Mouse (Mus musculus): ENCODE measurements at regions not wholly inside any gene's neighbourhood (a gene's known extent, or its start where the extent isn't known, plus 50 kb on each side); places are given as distances from the start of the nearest gene placed in this dataset.

DNA sequence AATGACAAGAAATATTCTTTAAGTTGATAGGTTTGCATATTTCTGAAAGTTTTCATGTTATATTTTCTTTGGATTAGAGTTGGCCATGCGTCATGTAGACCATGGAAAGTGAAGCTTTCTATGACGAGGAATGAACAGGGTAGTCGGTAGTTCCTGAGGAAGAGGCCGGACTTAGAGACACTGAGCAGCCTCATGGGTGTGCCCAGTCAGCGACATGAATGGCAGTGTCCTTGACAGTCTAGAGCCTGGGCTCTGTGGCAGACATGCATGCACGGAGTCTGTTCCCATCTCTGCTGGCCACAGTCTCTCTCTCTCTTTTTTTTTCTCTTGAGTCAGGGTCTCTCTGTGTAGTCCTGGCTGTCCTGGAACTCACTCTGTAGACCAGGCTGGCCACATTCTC is 1176.9 kb upstream of the A1bg start:
- no peak for DNase-seq (ENCODE audit: low spot score in 2 of 2)

- no peak for DNase-seq (ENCODE audit: low spot score in 2 of 2)
Observed at GRCm38 (mm10) chr15:62098791-62099660, 1176.2 kb upstream of the A1bg start.

- DNase-seq (ENCODE audit: low spot score in 2 of 2), result no peak
Observed at GRCm38 (mm10) chr15:62096778-62097177, 1174.0 kb upstream of the A1bg start.

DNA sequence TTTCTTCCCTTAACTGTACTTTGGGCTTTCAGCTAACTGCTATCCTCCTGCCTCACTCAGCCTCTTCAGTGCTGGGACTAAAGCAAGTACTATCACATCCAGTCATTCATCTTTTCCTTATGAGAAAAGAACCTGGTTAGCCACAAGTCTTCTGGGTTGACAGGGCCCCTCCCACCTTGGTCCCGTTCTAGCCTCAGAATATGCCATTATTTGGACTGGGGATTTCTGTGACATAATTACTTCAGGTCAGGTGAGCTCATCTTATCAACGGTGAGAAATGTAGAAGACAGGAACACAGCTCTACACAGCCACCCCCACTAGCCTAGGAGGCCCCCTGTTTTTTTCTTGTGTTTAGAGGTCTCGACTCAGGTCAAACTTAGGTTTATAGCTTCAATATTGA is 1172.4 kb upstream of the A1bg start:
- DNase-seq (ENCODE audit: low spot score in 2 of 2), result no peak

DNA sequence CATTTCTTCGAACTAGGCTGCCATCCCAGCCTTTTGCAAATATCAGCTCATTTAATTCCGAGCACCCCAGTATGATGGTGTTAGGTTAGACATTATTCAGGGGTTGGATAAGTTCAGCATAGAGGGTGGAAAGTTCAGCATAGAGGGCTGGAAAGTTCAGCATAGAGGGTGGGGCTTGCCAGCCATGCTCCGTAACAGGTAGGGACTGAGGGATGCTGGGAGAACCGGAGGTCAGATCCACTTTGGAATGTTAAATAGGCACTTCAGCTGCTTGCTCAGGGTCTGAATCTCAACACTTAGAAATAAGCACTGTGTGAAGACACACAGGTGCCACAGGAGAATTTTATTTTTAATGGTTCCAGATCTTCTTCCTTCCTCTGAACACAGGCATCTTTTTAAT is 1170.9 kb upstream of the A1bg start:
- DNase-seq (ENCODE audit: low spot score in 2 of 2), result no peak

DNA sequence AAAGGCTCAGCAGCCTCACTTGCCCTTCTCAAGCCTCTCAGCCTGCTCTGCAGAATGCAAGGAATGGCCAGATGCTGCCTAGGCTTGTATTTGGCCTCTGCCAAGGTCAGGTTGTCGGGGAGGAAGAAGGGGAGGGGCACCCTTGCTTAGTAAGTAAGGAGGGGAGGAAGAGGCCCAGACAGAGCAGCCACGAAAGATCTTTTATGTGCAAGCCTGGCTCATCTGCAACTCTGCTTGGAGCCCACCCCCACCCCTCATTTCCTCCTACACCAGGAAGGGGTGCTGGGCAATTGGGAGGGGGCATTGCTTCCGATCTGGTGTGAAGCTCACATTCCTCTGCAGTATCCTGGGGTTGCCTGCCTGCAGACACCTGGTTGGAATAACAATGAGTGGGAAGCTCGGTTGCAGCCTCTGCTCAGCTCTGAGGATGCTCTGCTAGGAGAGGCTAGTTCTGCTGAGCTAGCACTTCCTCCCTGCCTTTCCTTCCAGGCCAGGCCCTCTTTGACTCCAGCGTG is 1169.9 kb upstream of the A1bg start:
- peak; percentile 34 to 46 for DNase-seq (ENCODE audit: low spot score in 2 of 2)

GRCm38 (mm10) chr15:62091746-62092659 is 1169.2 kb upstream of the A1bg start:
- no peak for DNase-seq (ENCODE audit: low spot score in 2 of 2)

GRCm38 (mm10) chr15:62091144-62091543 is 1168.3 kb upstream of the A1bg start:
- no peak for DNase-seq (ENCODE audit: low spot score in 2 of 2)

DNA sequence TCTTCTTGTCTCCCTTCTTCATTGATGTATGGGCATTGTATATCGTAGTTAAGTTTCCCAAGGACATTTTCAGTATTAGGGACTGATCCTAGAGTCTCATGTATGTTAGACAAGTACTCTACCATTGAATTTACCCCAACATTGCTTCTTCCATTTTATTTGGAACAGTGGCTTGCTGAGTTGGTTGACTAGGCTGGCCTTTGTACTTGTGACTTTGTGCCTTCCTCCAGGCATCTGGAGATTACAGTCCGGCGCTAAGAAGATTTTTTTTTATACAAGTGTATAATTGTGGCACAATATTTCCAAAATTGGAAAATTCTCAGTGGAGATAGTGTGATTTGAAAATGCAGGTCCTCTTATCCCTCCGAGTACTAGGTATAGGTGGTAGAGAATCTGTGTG is 1165.5 kb upstream of the A1bg start:
- no peak for DNase-seq (ENCODE audit: low spot score in 2 of 2)

- DNase-seq (ENCODE audit: low spot score in 2 of 2), result no peak
Observed at GRCm38 (mm10) chr15:62087755-62088154, 1164.9 kb upstream of the A1bg start.

DNA sequence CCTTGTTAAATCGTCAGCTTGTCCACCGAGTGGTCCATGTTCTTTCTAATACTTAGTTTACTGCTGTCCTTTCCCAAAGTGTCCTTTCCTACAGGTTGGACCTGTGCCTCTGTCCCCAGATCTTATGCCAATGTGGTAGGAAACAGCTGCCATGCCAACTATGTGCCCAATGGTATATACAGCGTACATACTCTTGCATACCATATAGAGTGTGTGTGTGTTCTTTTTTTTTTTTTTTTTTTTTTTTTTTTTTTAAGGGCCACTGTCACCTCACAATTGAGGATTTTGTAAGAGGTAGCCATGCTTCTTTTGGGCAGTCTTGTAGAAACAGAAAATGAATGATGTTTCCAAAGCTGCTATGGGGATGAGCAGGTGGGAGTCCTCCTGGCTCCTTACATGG is 1163.2 kb upstream of the A1bg start:
- no peak for DNase-seq (ENCODE audit: low spot score in 2 of 2)

GRCm38 (mm10) chr15:62083347-62083746 is 1160.5 kb upstream of the A1bg start:
- no peak for DNase-seq (ENCODE audit: low spot score in 2 of 2)

DNA sequence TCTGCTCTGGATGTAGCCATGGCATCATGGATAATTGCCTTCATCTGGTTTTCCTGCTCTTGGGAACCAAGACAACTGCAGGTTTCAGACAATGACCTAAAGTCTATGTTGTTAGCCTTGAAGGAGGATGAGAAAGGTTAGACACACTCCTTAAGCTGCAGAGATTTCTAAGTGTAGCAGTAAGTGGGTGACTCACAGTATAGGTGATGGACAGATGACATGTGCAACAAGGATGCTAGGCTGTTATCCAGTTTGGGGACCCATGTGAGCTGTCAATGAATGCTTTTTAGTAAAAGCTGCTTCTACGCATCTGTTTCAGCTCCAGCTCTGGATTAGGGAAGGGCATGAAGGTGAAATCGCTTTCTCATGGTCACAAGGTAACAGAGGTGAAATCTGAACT is 1159.7 kb upstream of the A1bg start:
- DNase-seq (ENCODE audit: low spot score in 2 of 2), result no peak

- DNase-seq (ENCODE audit: low spot score in 2 of 2), result no peak
Observed at GRCm38 (mm10) chr15:62079155-62080109, 1156.6 kb upstream of the A1bg start.

DNA sequence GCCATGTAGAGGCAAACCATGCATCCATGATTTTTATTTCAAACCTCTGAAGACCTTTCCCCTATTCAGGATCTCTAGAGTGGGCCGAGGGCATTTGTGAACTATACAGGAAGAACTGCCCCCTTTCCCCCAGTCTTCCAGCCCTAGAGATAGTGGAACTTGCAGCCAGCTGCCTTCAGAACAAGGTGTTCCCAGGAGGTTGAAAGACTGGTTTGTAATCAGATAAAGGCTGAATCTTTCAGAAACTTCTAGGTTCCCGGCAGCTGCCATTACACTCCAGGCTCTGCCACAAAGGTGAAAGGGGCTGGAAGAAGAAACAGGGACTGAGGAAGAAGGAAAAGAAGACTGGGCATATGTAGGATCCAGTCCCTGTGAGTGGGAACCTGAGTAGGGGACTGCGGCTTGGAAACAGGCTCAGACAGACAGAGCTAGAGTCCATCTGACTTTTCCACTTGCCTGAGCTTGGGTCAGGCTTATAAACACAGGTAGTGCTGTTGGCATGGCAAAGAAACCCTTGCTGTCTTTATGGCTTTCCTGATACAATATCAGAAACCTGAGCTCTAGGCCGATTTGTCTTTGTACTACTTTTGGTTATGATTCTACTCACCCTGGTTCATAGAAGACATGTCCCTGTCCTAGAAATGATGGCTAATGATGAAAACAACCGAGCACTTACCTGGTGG is 1153.9 kb upstream of the A1bg start:
- no peak for DNase-seq (ENCODE audit: low spot score in 2 of 2)

GRCm38 (mm10) chr15:62074735-62075134 is 1151.9 kb upstream of the A1bg start:
- DNase-seq (ENCODE audit: low spot score in 2 of 2), result no peak

GRCm38 (mm10) chr15:62073595-62073994 is 1150.8 kb upstream of the A1bg start:
- DNase-seq (ENCODE audit: low spot score in 2 of 2), result no peak

DNA sequence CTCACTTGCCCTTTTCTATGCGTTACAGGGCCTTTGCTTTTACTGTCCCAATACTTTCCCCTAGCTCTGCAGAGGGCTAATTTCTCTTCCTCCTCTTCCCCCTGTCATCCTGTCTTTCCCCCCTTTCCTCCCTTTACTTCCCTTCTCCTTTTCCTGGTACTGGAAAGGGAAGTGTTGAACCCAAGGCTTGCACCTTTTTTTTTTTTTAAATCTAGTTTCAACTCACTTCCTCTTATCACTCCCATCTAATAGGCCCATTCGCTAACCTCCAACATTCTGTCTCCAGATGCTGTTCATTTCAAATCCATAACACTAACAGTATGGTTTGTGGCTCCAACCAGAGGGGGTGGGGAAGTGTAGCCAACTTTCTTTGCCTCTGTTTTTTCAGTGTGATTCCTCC is 1148.5 kb upstream of the A1bg start:
- DNase-seq (ENCODE audit: low spot score in 2 of 2), result no peak

- DNase-seq (ENCODE audit: low spot score in 2 of 2), result no peak
Observed at GRCm38 (mm10) chr15:62068422-62069160, 1145.8 kb upstream of the A1bg start.

- DNase-seq (ENCODE audit: low spot score in 2 of 2), result no peak
Observed at GRCm38 (mm10) chr15:62064399-62064798, 1141.6 kb upstream of the A1bg start.
